Mouse (Mus musculus) heart, postnatal 0 days (tissue): ENCODE results near the gene Gm11983.

Experiments
- CTCF ChIP-seq: IDR thresholded peaks from 2 replicates; pipeline ENCODE4 v1.5.1; 2016; ENCODE audit warnings: antibody characterized with exemption, control low read depth, low read depth
- EP300 ChIP-seq: IDR thresholded peaks from 2 replicates; pipeline ENCODE4 v1.6.1; 2016; ENCODE audit warnings: antibody characterized with exemption, low read depth

DNA sequence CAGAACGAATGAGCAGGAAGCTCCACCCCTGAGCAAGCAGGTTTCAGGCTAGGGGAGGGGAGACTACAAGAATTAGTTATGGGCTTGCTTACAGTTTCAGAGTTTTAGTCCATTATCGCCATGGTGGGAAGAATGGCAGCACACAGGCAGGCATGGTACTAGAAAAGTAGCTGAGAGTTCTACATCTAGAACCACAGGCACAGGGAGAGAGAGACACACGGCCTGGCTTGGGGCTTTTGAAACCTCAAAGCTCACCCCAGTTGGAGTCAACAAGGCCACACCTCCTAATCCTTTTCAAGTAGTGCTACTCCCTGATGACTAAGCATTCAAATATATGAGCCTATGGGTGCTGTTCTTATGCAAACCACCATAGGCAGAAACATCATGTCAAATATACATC is 28.1 kb upstream of the Gm11983 start:
- TF ChIP-seq CTCF = no peak
- no peak for TF ChIP-seq EP300
